Mouse (Mus musculus) MEL (cell line): ENCODE data around the gene Myh9. TPM values are rescaled to one million over a fixed set of nuclear protein-coding genes. Genes with fewer than 3 reads are reported as not detected.
A peak's percentile ranks its signal among the peaks of the same experiment; 100 is the strongest.
"Not testable (repeated sequence)": the region's sequence is repeated elsewhere in the genome, so short reads cannot be mapped to it uniquely, and the experiment has no call there.

Experiments
- DNase-seq: peaks from one replicate; pipeline ENCODE4 v3.0.0; 2011; ENCODE audit warnings: low read depth, low spot score
- H3K27ac ChIP-seq: 2 replicates; pipeline ENCODE4 v1.5.1; 2012; ENCODE audit warnings: low read depth, mild to moderate bottlenecking, control low read depth, low read length, moderate library complexity; ENCODE audit not compliant: control insufficient read depth
- H3K27me3 ChIP-seq, 2 experiments: fragments of 150-350 bp in 1 of 2; sonication (generic) in 1 of 2; 2 replicates each; pipeline ENCODE4 v1.6.1; 2012; ENCODE audit warnings: low read length in 2 of 2, mild to moderate bottlenecking in 2 of 2, improper control_type of control experiment in 1 of 2, moderate library complexity in 1 of 2; ENCODE audit not compliant: insufficient read depth in 2 of 2, control insufficient read depth in 1 of 2
- H3K36me3 ChIP-seq, 2 experiments: 2 replicates each; pipeline ENCODE4 v1.6.1; 2012 to 2014; ENCODE audit warnings: low read length in 2 of 2, improper control_type of control experiment in 1 of 2, inconsistent platforms in 1 of 2, mild to moderate bottlenecking in 1 of 2; ENCODE audit not compliant: insufficient read depth in 2 of 2, control insufficient read depth in 1 of 2
- H3K4me1 ChIP-seq, 2 experiments: fragments of 150-350 bp in 1 of 2; sonication (generic) in 1 of 2; 2 replicates each; pipeline ENCODE4 v1.6.1; 2012; ENCODE audit warnings: low read length in 2 of 2, improper control_type of control experiment in 1 of 2, mild to moderate bottlenecking in 1 of 2; ENCODE audit not compliant: insufficient read depth in 2 of 2, control insufficient read depth in 1 of 2
- H3K4me3 ChIP-seq, 2 experiments: fragments of 150-350 bp in 1 of 2; sonication (generic) in 1 of 2; 2 replicates each; pipeline ENCODE4 v1.5.1; 2012; ENCODE audit warnings: low read depth in 2 of 2, low read length in 2 of 2, mild to moderate bottlenecking in 2 of 2, moderate library complexity in 2 of 2, control low read depth in 1 of 2, improper control_type of control experiment in 1 of 2; ENCODE audit not compliant: control insufficient read depth in 1 of 2, insufficient read depth in 1 of 2
- H3K79me2 ChIP-seq: 2 replicates; pipeline ENCODE4 v1.6.1; 2012; ENCODE audit warnings: mild to moderate bottlenecking, low read length, moderate library complexity; ENCODE audit not compliant: control insufficient read depth, poor library complexity, insufficient read depth
- H3K9ac ChIP-seq: 2 replicates; pipeline ENCODE4 v1.6.1; 2012; ENCODE audit warnings: low read depth, mild to moderate bottlenecking, control low read depth, low read length, moderate library complexity; ENCODE audit not compliant: control insufficient read depth, poor library complexity, severe bottlenecking
- H3K9me3 ChIP-seq: fragments of 150-350 bp; sonication (generic); replicated peaks from 2 replicates; pipeline ENCODE4 v1.6.1; 2012; ENCODE audit warnings: mild to moderate bottlenecking, low read length, improper control_type of control experiment, moderate library complexity; ENCODE audit not compliant: insufficient read depth
- CHD1 ChIP-seq: IDR thresholded peaks from 2 replicates; pipeline ENCODE4 v1.6.1; 2012; ENCODE audit warnings: low read depth, mild to moderate bottlenecking, inconsistent platforms, low read length, improper control_type of control experiment
- EP300 ChIP-seq, 2 experiments: IDR thresholded peaks; 2 replicates each; pipeline ENCODE4 v1.6.1; 2011; ENCODE audit warnings: improper control_type of control experiment in 2 of 2, low read length in 2 of 2, low read depth in 1 of 2, mild to moderate bottlenecking in 1 of 2
- ETS1 ChIP-seq: IDR thresholded peaks from 2 replicates; pipeline ENCODE4 v1.6.1; 2012; ENCODE audit warnings: low read depth, mild to moderate bottlenecking, inconsistent platforms, low read length, improper control_type of control experiment, moderate library complexity
- HCFC1 ChIP-seq: IDR thresholded peaks from 2 replicates; pipeline ENCODE4 v1.6.1; 2012; ENCODE audit warnings: low read depth, mild to moderate bottlenecking, inconsistent platforms, low read length, improper control_type of control experiment, moderate library complexity
- JUND ChIP-seq: IDR thresholded peaks from 2 replicates; pipeline ENCODE4 v1.6.1; 2011; ENCODE audit warnings: low read depth, mild to moderate bottlenecking, improper control_type of control experiment, low read length
- KAT2A ChIP-seq: conservative IDR thresholded peaks from 2 replicates; pipeline ENCODE4 v1.6.1; 2012; ENCODE audit warnings: low read depth, low read length, improper control_type of control experiment, inconsistent platforms
- MAX ChIP-seq: IDR thresholded peaks from 2 replicates; pipeline ENCODE4 v1.6.1; 2011; ENCODE audit warnings: low read length, improper control_type of control experiment
- MAZ ChIP-seq: IDR thresholded peaks from 2 replicates; pipeline ENCODE4 v1.6.1; 2012; ENCODE audit warnings: low read depth, mild to moderate bottlenecking, inconsistent platforms, low read length, improper control_type of control experiment
- MEF2A ChIP-seq: IDR thresholded peaks from 2 replicates; pipeline ENCODE4 v1.6.1; 2014; ENCODE audit warnings: low read depth, mild to moderate bottlenecking, inconsistent platforms, low read length, improper control_type of control experiment; ENCODE audit not compliant: poor library complexity, insufficient replicate concordance, severe bottlenecking; ENCODE audit errors: extremely low read depth
- MXI1 ChIP-seq: IDR thresholded peaks from 2 replicates; pipeline ENCODE4 v1.6.1; 2011; ENCODE audit warnings: mild to moderate bottlenecking, low read depth, low read length, improper control_type of control experiment
- MYC ChIP-seq: IDR thresholded peaks from 2 replicates; pipeline ENCODE4 v1.6.1; 2011; ENCODE audit warnings: low read depth, mild to moderate bottlenecking, low read length, improper control_type of control experiment, moderate library complexity
- NELFE ChIP-seq: IDR thresholded peaks from 2 replicates; pipeline ENCODE4 v1.6.1; 2011; ENCODE audit warnings: low read depth, low read length, improper control_type of control experiment
- NRF1 ChIP-seq: IDR thresholded peaks from 2 replicates; pipeline ENCODE4 v1.6.1; 2014; ENCODE audit warnings: low read depth, mild to moderate bottlenecking, inconsistent platforms, low read length, improper control_type of control experiment, moderate library complexity; ENCODE audit not compliant: poor library complexity, insufficient read depth, severe bottlenecking
- POLR2A ChIP-seq, 2 experiments: IDR thresholded peaks; 2 replicates each; pipeline ENCODE4 v1.6.1; 2011 to 2012; ENCODE audit warnings: low read length in 2 of 2, mild to moderate bottlenecking in 2 of 2, control low read depth in 1 of 2, improper control_type of control experiment in 1 of 2, low read depth in 1 of 2, moderate library complexity in 1 of 2; ENCODE audit not compliant: control insufficient read depth in 1 of 2, insufficient read depth in 1 of 2, poor library complexity in 1 of 2
- POLR2AphosphoS2 ChIP-seq: IDR thresholded peaks from 2 replicates; pipeline ENCODE4 v1.6.1; 2011; ENCODE audit warnings: low read length, improper control_type of control experiment
- POLR2AphosphoS5 ChIP-seq: IDR thresholded peaks from 2 replicates; pipeline ENCODE4 v1.6.1; 2012; ENCODE audit warnings: low read depth, borderline replicate concordance, mild to moderate bottlenecking, inconsistent platforms, low read length, moderate library complexity, mixed read lengths
- RCOR1 ChIP-seq: IDR thresholded peaks from 2 replicates; pipeline ENCODE4 v1.6.1; 2012; ENCODE audit warnings: low read depth, mild to moderate bottlenecking, inconsistent platforms, low read length, improper control_type of control experiment
- SMC3 ChIP-seq: IDR thresholded peaks from 2 replicates; pipeline ENCODE4 v1.6.1; 2011; ENCODE audit warnings: low read depth, low read length, improper control_type of control experiment
- TAL1 ChIP-seq: IDR thresholded peaks from 2 replicates; pipeline ENCODE4 v1.6.1; 2012; ENCODE audit warnings: mild to moderate bottlenecking, inconsistent platforms, low read length, moderate library complexity, mixed read lengths
- UBTF ChIP-seq: IDR thresholded peaks from 2 replicates; pipeline ENCODE4 v1.6.1; 2012; ENCODE audit warnings: low read depth, mild to moderate bottlenecking, inconsistent platforms, low read length, improper control_type of control experiment, moderate library complexity, borderline replicate concordance; ENCODE audit not compliant: insufficient read depth
- USF1 ChIP-seq: IDR thresholded peaks from 2 replicates; pipeline ENCODE4 v1.6.1; 2014; ENCODE audit warnings: low read depth, mild to moderate bottlenecking, inconsistent platforms, low read length, improper control_type of control experiment, moderate library complexity
- ZKSCAN1 ChIP-seq: IDR thresholded peaks from 2 replicates; pipeline ENCODE4 v1.6.1; 2012; ENCODE audit warnings: low read depth, mild to moderate bottlenecking, inconsistent platforms, low read length, improper control_type of control experiment, moderate library complexity
- ZNF384 ChIP-seq: IDR thresholded peaks from 2 replicates; pipeline ENCODE4 v1.6.1; 2012; ENCODE audit warnings: low read depth, mild to moderate bottlenecking, inconsistent platforms, low read length, improper control_type of control experiment
- polyA plus RNA-seq, 2 experiments: library from polyadenylated mRNA; stranded (reverse) in 1 of 2; unstranded in 1 of 2; fragments of >175 nt in 1 of 2; fragments of >200 nt in 1 of 2; gene quantifications; 2 replicates each; pipeline versions ENCODE4 v1.2.1 to v1.2.4; 2012; ENCODE audit warnings: low replicate concordance in 2 of 2, low read depth in 1 of 2; ENCODE audit not compliant: insufficient read length in 2 of 2, insufficient read depth in 1 of 2, missing spikeins in 1 of 2
- total RNA-seq: library from RNA; depleted of rRNA; stranded (reverse); fragments of 300-350 nt; gene quantifications from 2 replicates; pipeline ENCODE4 v1.2.3, GENCODE M21; 2012

Myh9 gene
- total and polyA plus RNA-seq, 3 experiments: 59.3 to 176 (median 158) TPM

DNA sequence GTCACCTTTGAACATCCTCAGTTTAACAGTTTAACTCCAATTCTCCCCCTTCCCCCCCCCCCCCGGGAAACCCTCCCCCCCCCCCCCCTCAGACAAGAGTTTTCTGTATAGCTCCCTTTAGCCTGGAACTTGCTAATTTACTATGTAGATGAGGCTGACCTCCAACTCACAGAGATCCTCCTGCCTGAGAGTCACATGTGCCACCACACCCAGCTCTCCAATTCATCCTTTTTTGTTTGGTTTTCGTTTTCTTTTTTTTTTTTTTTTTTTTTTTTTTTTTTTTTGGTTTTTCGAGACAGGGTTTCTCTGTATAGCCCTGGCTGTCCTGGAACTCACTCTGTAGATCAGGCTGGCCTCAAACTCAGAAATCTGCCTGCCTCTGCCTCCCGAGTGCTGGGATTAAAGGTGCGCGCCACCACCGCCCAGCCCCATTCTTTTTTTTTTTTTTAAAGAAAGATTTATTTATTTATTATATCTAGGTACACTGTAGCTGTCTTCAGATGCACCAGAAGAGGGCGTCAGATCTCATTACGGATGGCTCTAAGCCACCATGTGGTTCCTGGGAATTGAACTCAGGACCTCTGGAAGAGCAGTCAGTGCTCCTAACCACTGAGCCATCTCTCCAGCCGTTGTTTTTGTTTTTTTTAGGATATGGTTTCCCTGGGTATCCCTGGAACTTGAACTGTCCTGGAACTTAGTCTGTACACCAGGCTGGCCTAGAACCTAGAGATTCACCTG lies 25.4 kb upstream of the Myh9 start:
- H3K4me1 ChIP-seq, H3K9ac ChIP-seq, H3K27me3 ChIP-seq, H3K79me2 ChIP-seq, H3K4me3 ChIP-seq, H3K9me3 ChIP-seq, DNase-seq, H3K36me3 ChIP-seq, H3K27ac ChIP-seq: not testable (repeated sequence)
- TF ChIP-seq ZNF384: peak; percentile 68

DNA sequence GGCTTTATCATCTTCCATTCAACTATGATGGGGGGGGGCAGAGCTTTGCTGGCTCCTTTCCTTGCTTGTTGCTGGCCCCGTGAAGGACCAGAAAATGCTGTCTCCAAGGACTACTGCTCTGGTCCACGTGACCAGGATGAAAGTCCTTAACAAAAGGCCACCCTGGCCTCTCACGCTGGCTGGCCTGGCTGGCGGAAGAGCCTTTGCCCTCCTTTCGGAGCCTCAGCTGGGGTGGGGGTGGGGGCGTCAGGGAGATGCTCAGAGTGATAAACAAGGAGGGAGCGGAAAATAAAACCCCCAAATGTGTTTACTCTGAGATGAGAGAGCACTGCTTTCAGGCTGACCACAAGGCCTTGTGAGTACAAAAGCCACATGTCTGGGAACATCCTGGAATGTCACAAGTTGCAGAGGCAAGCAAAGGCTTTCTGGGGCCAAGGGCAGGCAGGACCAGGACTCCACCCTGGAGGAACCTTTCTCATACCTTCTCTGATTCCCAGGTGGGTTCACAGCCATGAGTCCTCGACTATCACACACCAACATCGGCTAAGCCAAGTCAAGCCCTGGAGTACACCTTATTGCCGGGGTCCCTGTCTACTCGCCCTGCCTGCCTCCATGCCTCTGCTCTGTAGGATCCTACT lies 24.7 kb upstream of the Myh9 start:
- Histone ChIP-seq H3K36me3 (no peaks in the 10 kb centered on the region), H3K79me2 (no peaks in the 10 kb centered on the region), H3K4me3 (no peak overlapping the region), H3K27ac (no peak overlapping the region), H3K4me1 (no peaks in the 10 kb centered on the region), H3K27me3 (peaks cover 0 to 1% of the 10 kb centered on the region in 2 experiments; a peak in 1 of 4 replicates), H3K9ac (no peak overlapping the region), H3K9me3 (no peaks in the 10 kb centered on the region)
- no peak for DNase-seq
- TF ChIP-seq MXI1 (no peak), NELFE (no peak), MEF2A (no peak), MAX (no peak), ZNF384 (no peak), USF1 (no peak), UBTF (no peak), POLR2AphosphoS5 (no peak), HCFC1 (no peak), SMC3 (no peak)

GRCm38 (mm10) chr15:77864063-77864758 lies 22.2 kb upstream of the Myh9 start:
- no peaks in the 10 kb centered on the region for H3K4me1 ChIP-seq
- no peaks in the 10 kb centered on the region for H3K36me3 ChIP-seq
- no peak overlapping the region for H3K4me3 ChIP-seq
- H3K9ac ChIP-seq: no peak overlapping the region
- 0 out of 4 replicates have a peak, but pooled peaks cover 0 to 1% of the 10 kb centered on the region in 2 experiments for H3K27me3 ChIP-seq
- no peak overlapping the region for H3K27ac ChIP-seq
- H3K9me3 ChIP-seq: no peaks in the 10 kb centered on the region
- no peak for DNase-seq
- H3K79me2 ChIP-seq: no peaks in the 10 kb centered on the region
- TF ChIP-seq MYC (no peak), EP300 (IDR thresholded peaks at IDR 0.05; ENCODE audit: low read depth in 1 of 2, low read length in 2 of 2) (no peak), NRF1 (no peak), POLR2AphosphoS2 (no peak), RCOR1 (no peak), MAX (no peak), TAL1 (no peak), CHD1 (no peak), ETS1 (no peak), HCFC1 (no peak), MAZ (no peak), POLR2A (IDR thresholded peaks at IDR 0.05; ENCODE audit: control insufficient read depth in 1 of 2, insufficient read depth in 1 of 2, low read depth in 1 of 2, low read length in 2 of 2, poor library complexity in 1 of 2) (no peak), ZKSCAN1 (no peak), KAT2A (no peak), JUND (no peak)
